In genomic region chr7:29072689-29073088, GRCm38 (mm10) we compare ENCODE assay signal across 8 mouse cellular contexts. TPM values are rescaled to one million over a fixed set of nuclear protein-coding genes. Genes with fewer than 3 reads are reported as not detected.
DNase-seq lines count a peak whose midpoint lies in the region; ATAC-seq and TF ChIP-seq lines count a peak whose summit lies in the region.

No protein-coding gene starts in this region.

- H3K4me3 ChIP-seq in intestine, postnatal 0 days (ENCODE audit: low read depth, low read length) = no peak overlapping the region
- H3K4me3 ChIP-seq in intestine, embryonic 16.5 days (ENCODE audit: low read length) = no peak overlapping the region
- peak overlapping the region; percentile 44; the same call in 1 of the 2 replicates for H3K4me3 ChIP-seq in hindbrain, embryonic 15.5 days
- no peak overlapping the region for H3K4me3 ChIP-seq in midbrain, embryonic 10.5 days
- no peak overlapping the region for H3K4me3 ChIP-seq in heart, embryonic 11.5 days (ENCODE audit: low read depth, low read length)

- peak; percentile 18 for DNase-seq in CD4-positive helper T cell, adult 2 months (ENCODE audit: low read depth, low spot score)
- DNase-seq in c-Kit-positive CD71-negative TER-119-negative erythroid progenitor cells, embryonic 14.5 days (ENCODE audit: low read depth) = peak; percentile 22
- peak; percentile 32 for DNase-seq in midbrain, embryonic 10.5 days (ENCODE audit: low spot score)
- peak; percentile 65 for DNase-seq in thymus, postnatal 4 days

- no peak overlapping the region for H3K27ac ChIP-seq in intestine, postnatal 0 days (ENCODE audit: low read depth, low read length)
- H3K27ac ChIP-seq in intestine, embryonic 16.5 days (ENCODE audit: low read length) = no peak overlapping the region
- peak overlapping the region; percentile 86; the same call in 1 of the 2 replicates for H3K27ac ChIP-seq in hindbrain, embryonic 15.5 days (replicated peaks)
- no peak overlapping the region for H3K27ac ChIP-seq in midbrain, embryonic 10.5 days (replicated peaks)
- no peak overlapping the region for H3K27ac ChIP-seq in heart, embryonic 11.5 days (ENCODE audit: low read depth, low read length)

- no peaks in the 10 kb centered on the region for H3K9me3 ChIP-seq in intestine, postnatal 0 days (ENCODE audit: control insufficient read depth)
- no peaks in the 10 kb centered on the region for H3K9me3 ChIP-seq in intestine, embryonic 16.5 days (ENCODE audit: control insufficient read depth, low read length)
- no peaks in the 10 kb centered on the region for H3K9me3 ChIP-seq in hindbrain, embryonic 15.5 days
- no peaks in the 10 kb centered on the region for H3K9me3 ChIP-seq in midbrain, embryonic 10.5 days (replicated peaks)
- H3K9me3 ChIP-seq in heart, embryonic 11.5 days (replicated peaks; ENCODE audit: control insufficient read depth, low read length) = no peaks in the 10 kb centered on the region

- TF ChIP-seq CTCF in intestine, postnatal 0 days (IDR thresholded peaks at IDR 0.05; ENCODE audit: low read depth) = peak; percentile 74

- H3K4me1 ChIP-seq in intestine, postnatal 0 days (replicated peaks; ENCODE audit: control insufficient read depth, insufficient read depth, low read length) = 0 out of 2 replicates have a peak, but pooled peaks cover 4% of the 10 kb centered on the region
- no peaks in the 10 kb centered on the region for H3K4me1 ChIP-seq in intestine, embryonic 16.5 days (ENCODE audit: control insufficient read depth, insufficient read depth, low read length)
- peaks cover 33% of the 10 kb centered on the region for H3K4me1 ChIP-seq in hindbrain, embryonic 15.5 days (replicated peaks)
- peaks cover 23% of the 10 kb centered on the region for H3K4me1 ChIP-seq in midbrain, embryonic 10.5 days
- H3K4me1 ChIP-seq in heart, embryonic 11.5 days (ENCODE audit: control insufficient read depth, insufficient read depth, low read length) = peaks cover 3% of the 10 kb centered on the region; the same call in 1 of the 2 replicates

- WGBS in intestine, postnatal 0 days = 47% methylated on average over 11 of the region's 11 CpGs
- WGBS in intestine, embryonic 16.5 days = 41% methylated on average over 11 of the region's 11 CpGs
- WGBS in hindbrain, embryonic 15.5 days = 40% methylated on average over 11 of the region's 11 CpGs
- 42% methylated on average over 11 of the region's 11 CpGs for WGBS in midbrain, embryonic 10.5 days
- WGBS in heart, embryonic 11.5 days (ENCODE audit: insufficient replicate concordance) = 39% methylated on average over 11 of the region's 11 CpGs

- no peak for ATAC-seq in intestine, postnatal 0 days
- no peak for ATAC-seq in intestine, embryonic 16.5 days
- 0 out of 2 replicates have a peak, but pooled peaks have one; percentile 4 for ATAC-seq in hindbrain, embryonic 15.5 days (ENCODE audit: low FRiP score, low read depth)
- ATAC-seq in heart, embryonic 11.5 days (replicated peaks; ENCODE audit: insufficient number of reproducible peaks, low FRiP score, low TSS enrichment) = no peak

- H3K4me2 ChIP-seq in intestine, postnatal 0 days (replicated peaks; ENCODE audit: low read depth) = no peak overlapping the region
- no peak overlapping the region for H3K4me2 ChIP-seq in intestine, embryonic 16.5 days (ENCODE audit: low read depth, low read length)
- peak overlapping the region; percentile 75 for H3K4me2 ChIP-seq in hindbrain, embryonic 15.5 days
- H3K4me2 ChIP-seq in heart, embryonic 11.5 days = no peak overlapping the region

- H3K36me3 ChIP-seq in intestine, postnatal 0 days (ENCODE audit: control insufficient read depth, insufficient read depth) = no peaks in the 10 kb centered on the region
- no peaks in the 10 kb centered on the region for H3K36me3 ChIP-seq in intestine, embryonic 16.5 days (ENCODE audit: control insufficient read depth, insufficient read depth, low read length)
- no peaks in the 10 kb centered on the region for H3K36me3 ChIP-seq in hindbrain, embryonic 15.5 days
- no peaks in the 10 kb centered on the region for H3K36me3 ChIP-seq in midbrain, embryonic 10.5 days
- no peaks in the 10 kb centered on the region for H3K36me3 ChIP-seq in heart, embryonic 11.5 days (ENCODE audit: control insufficient read depth, insufficient read depth, low read length)

- peaks cover 4% of the 10 kb centered on the region for H3K27me3 ChIP-seq in intestine, postnatal 0 days (replicated peaks; ENCODE audit: control insufficient read depth, insufficient read depth, low read length)
- peaks cover 4% of the 10 kb centered on the region; the same call in 1 of the 2 replicates for H3K27me3 ChIP-seq in intestine, embryonic 16.5 days (replicated peaks; ENCODE audit: control insufficient read depth, insufficient read depth, low read length)
- H3K27me3 ChIP-seq in hindbrain, embryonic 15.5 days = no peaks in the 10 kb centered on the region
- peaks cover 54% of the 10 kb centered on the region for H3K27me3 ChIP-seq in midbrain, embryonic 10.5 days (ENCODE audit: low read depth, poor library complexity, severe bottlenecking)
- peaks cover 67% of the 10 kb centered on the region for H3K27me3 ChIP-seq in heart, embryonic 11.5 days (ENCODE audit: control insufficient read depth, insufficient read depth, low read length)

- H3K9ac ChIP-seq in intestine, postnatal 0 days (ENCODE audit: low read depth, low read length) = no peak overlapping the region
- no peak overlapping the region for H3K9ac ChIP-seq in intestine, embryonic 16.5 days (ENCODE audit: low read depth, low read length)
- no peak overlapping the region for H3K9ac ChIP-seq in hindbrain, embryonic 15.5 days
- no peak overlapping the region for H3K9ac ChIP-seq in heart, embryonic 11.5 days (ENCODE audit: low read depth, low read length)

RNA-seq across cellular contexts. Expression of gene Ryr1, which starts 52.3 kb away (rescaled TPM):
- polyA plus RNA-seq in intestine, postnatal 0 days (2015; fragmentation: Nextera tagmentation; extraction: Ambion mirVana) = 0.43 and 0.63 TPM in 2 replicates
- 0.66 and 0.82 TPM in 2 replicates for polyA plus RNA-seq in intestine, embryonic 16.5 days (2015; fragmentation: Nextera tagmentation; extraction: Ambion mirVana)
- 8.6 and 10.3 TPM in 2 replicates for polyA plus RNA-seq in hindbrain, embryonic 15.5 days (2015; fragmentation: Nextera tagmentation; extraction: Ambion mirVana)
- 0.49 and 0.96 TPM in 2 replicates for polyA plus RNA-seq in midbrain, embryonic 10.5 days (2016; fragmentation: Nextera tagmentation; extraction: Ambion mirVana)
- polyA plus RNA-seq in heart, embryonic 11.5 days (2014; fragmentation: Nextera tagmentation; extraction: Ambion mirVana) = 0.08 and 0.31 TPM in 2 replicates
